Mouse (Mus musculus): Measurements from ENCODE around the gene Nek1.

DNA sequence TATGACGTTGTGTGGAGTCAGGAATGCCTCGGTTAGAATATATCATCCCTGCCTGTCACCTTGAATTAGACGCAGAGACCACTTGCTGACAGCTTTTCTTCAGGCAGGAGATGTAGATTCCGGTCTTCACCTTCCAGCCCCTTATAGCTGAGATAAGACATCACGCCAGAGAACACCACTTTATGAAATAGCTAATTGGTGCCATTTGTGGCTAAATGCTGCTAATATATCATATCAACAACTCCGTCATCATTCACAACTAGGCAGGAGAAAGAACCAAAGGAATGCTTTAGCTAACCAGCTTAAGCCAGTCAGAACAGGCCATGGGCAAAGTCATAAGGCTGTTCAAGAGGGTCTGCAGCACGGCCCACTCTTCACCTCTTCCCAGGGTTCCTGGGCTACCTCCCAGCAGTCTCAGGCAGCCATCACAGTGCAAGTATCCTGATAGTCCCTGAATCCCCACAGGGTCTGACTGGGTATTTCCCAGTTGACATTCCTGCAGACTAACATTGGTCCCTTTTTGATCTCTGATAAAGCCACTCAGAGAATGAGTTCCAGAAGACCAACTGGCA lies 181.0 kb downstream of the Nek1 start:
- TF ChIP-seq NRF1 (IDR thresholded peaks at IDR 0.05; ENCODE audit: insufficient read depth, low read depth, low read length, poor library complexity, severe bottlenecking) (no peak), RAD21 (IDR thresholded peaks at IDR 0.05; ENCODE audit: low read depth, low read length) (no peak)

Data from MEL (cell line).